Mouse (Mus musculus) heart, adult 2 months (tissue): ENCODE results near the gene Wfdc3.
A peak's percentile ranks its signal among the peaks of the same experiment; 100 is the strongest.

Experiments
- CTCF ChIP-seq: fragments of 200-600 bp; IDR thresholded peaks from 2 replicates; pipeline ENCODE4 v1.8.1; 2022; ENCODE audit warnings: antibody characterized with exemption, mild to moderate bottlenecking, moderate library complexity
- EP300 ChIP-seq: fragments of 200-500 bp; IDR thresholded peaks from 2 replicates; pipeline ENCODE4 v1.6.1; 2011; ENCODE audit warnings: low read depth, low read length, control low read depth; ENCODE audit not compliant: insufficient read depth

DNA sequence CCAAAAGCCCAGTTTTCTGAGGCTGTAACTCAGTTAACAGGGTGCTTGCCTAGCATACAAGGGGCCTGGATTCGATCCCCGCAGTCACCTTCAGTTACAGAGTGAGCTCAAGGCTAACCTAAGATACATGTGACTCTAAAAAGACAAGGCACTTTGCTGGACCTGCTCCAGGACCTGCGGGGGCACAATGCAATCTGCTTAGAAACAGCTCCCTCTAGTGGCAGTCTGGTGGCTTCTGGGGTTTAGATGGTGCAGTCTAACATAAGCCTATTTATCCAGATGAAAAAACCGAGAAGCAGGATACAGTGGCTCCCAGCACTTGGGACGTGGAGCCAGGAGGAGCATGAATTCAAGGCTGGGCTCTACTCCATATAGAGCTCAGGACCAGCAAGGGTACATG is 48.6 kb upstream of the Wfdc3 start:
- TF ChIP-seq CTCF: peak; percentile 90
- TF ChIP-seq EP300: peak; percentile 72; the same call in 1 of the 2 replicates
